Mouse (Mus musculus) heart, embryonic 11.5 days (tissue): ENCODE results near the gene Adgrl2. TPM values are rescaled to one million over a fixed set of nuclear protein-coding genes. Genes with fewer than 3 reads are reported as not detected.

Experiments
- ATAC-seq: fragments of 200-750 bp; cut with Nextera tagmentation; replicated peaks from 2 replicates; pipeline ENCODE4 v1.8.0; 2017; ENCODE audit warnings: moderate library complexity; ENCODE audit not compliant: insufficient number of reproducible peaks, low FRiP score, low TSS enrichment
- H3K27ac ChIP-seq: fragments of 300-500 bp; sonication (generic); 2 replicates; pipeline ENCODE4 v1.5.1; 2014; ENCODE audit warnings: mild to moderate bottlenecking, low read depth, low read length
- H3K27me3 ChIP-seq: fragments of 300-500 bp; sonication (generic); 2 replicates; pipeline ENCODE4 v1.6.1; 2014; ENCODE audit warnings: mild to moderate bottlenecking, low read length, mixed read lengths; ENCODE audit not compliant: control insufficient read depth, insufficient read depth
- H3K36me3 ChIP-seq: fragments of 300-500 bp; sonication (generic); 2 replicates; pipeline ENCODE4 v1.6.1; 2014; ENCODE audit warnings: mild to moderate bottlenecking, low read length, moderate library complexity, mixed read lengths; ENCODE audit not compliant: control insufficient read depth, insufficient read depth
- H3K4me1 ChIP-seq: fragments of 300-500 bp; sonication (generic); 2 replicates; pipeline ENCODE4 v1.6.1; 2014; ENCODE audit warnings: low read length; ENCODE audit not compliant: control insufficient read depth, insufficient read depth
- H3K4me2 ChIP-seq: fragments of 300-500 bp; sonication (generic); 2 replicates; pipeline ENCODE4 v1.6.1; 2014; ENCODE audit warnings: mild to moderate bottlenecking, moderate library complexity
- H3K4me3 ChIP-seq: fragments of 300-500 bp; sonication (generic); 2 replicates; pipeline ENCODE4 v1.5.1; 2014; ENCODE audit warnings: low read depth, low read length
- H3K9ac ChIP-seq: fragments of 300-500 bp; sonication (generic); 2 replicates; pipeline ENCODE4 v1.6.1; 2014; ENCODE audit warnings: mild to moderate bottlenecking, low read depth, low read length, moderate library complexity
- H3K9me3 ChIP-seq: fragments of 300-500 bp; sonication (generic); replicated peaks from 2 replicates; pipeline ENCODE4 v1.6.1; 2016; ENCODE audit warnings: low read length; ENCODE audit not compliant: control insufficient read depth
- WGBS: fragments of 180-500 bp; shearing (Covaris S2); extraction: QIAGEN DNeasy Blood & Tissue Kit; methylation state at CpG from one replicate; pipeline ENCODE4 v1.1.7; 2014; ENCODE audit not compliant: insufficient replicate concordance; 5-methylcytosine and 5-hydroxymethylcytosine counted together
- polyA plus RNA-seq: library from polyadenylated mRNA; unstranded; fragments of >200 nt; fragmentation: Nextera tagmentation; extraction: Ambion mirVana; gene quantifications from 2 replicates; pipeline ENCODE4 v1.2.1, GENCODE M21; 2014

Gene Adgrl2
- polyA plus RNA-seq, 1 experiment from 2014 or later, result 37.3 TPM

DNA sequence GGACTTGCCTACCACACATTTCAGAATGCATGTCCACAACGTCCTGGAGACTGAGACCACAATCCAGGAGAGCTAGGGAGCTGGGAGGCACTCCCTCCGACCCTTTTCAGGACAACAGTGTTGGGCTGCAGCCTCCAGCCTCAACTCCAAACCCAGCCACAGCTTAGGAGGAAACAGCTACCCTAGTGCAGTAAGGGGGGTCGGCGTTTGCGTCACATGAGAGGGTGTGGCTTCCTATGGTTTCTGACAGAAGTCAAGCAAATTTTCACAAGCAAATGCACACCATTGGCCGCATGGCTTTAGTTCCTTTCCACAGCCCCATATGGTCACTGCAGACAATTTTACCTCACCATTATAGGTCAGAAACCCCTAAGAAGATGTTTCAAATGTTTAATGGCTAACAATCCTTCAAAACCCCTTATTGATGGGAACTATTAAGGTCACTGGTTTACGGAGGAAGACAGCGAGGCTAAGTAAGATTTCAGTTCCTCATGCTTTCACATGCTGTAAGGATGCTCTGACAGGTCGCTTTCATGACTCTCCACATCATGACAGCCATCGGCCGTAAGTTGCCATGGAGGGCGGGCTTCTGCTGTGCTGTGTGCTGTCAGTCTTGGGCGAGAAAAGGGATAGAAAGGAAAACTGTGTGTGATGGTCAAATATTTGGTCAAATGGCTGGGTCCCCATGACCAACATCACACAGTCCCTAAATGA, 94.8 kb downstream of the Adgrl2 start:
- Histone ChIP-seq H3K4me2 (no peak overlapping the region), H3K4me1 (peaks cover 16% of the 10 kb centered on the region), H3K9me3 (no peaks in the 10 kb centered on the region), H3K27ac (no peak overlapping the region; the same call in 1 of the 2 replicates), H3K4me3 (no peak overlapping the region), H3K27me3 (no peaks in the 10 kb centered on the region), H3K36me3 (no peaks in the 10 kb centered on the region), H3K9ac (no peak overlapping the region)
- ATAC-seq, result no peak
- WGBS, result 73% methylated on average over 13 of the region's 13 CpGs

DNA sequence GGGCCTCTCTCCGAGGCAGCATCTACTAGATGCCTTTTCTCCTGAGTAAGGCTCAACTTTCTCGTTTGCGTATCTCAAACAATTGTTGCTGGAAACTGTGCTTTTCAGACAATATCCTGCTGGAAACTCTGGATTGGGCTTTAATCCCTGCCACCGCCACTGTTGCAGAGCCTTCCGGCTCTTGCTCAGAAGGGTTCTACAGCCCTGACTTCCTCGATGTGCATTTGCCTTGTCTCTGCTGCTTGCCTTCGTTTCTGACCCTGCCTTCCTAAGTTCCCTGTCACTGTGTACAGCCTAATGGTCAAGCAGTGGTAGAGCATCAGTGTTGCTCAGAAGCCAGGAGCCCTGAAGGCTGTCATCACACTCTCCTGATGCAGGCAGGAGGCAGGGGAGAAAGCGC, 95.5 kb downstream of the Adgrl2 start:
- no peak overlapping the region; the same call in 1 of the 2 replicates for H3K27ac ChIP-seq
- H3K9me3 ChIP-seq, result no peaks in the 10 kb centered on the region
- no peaks in the 10 kb centered on the region for H3K36me3 ChIP-seq
- H3K4me1 ChIP-seq, result peaks cover 12% of the 10 kb centered on the region
- no peak for ATAC-seq
- no peak overlapping the region for H3K9ac ChIP-seq
- 70% methylated on average over 8 of the region's 8 CpGs for WGBS
- H3K4me2 ChIP-seq, result no peak overlapping the region
- H3K4me3 ChIP-seq, result no peak overlapping the region
- H3K27me3 ChIP-seq, result no peaks in the 10 kb centered on the region

- no peaks in the 10 kb centered on the region for H3K9me3 ChIP-seq
- H3K36me3 ChIP-seq, result no peaks in the 10 kb centered on the region
- no peak overlapping the region for H3K4me3 ChIP-seq
- H3K27ac ChIP-seq, result no peak overlapping the region
- no peak overlapping the region for H3K9ac ChIP-seq
- ATAC-seq, result no peak
- H3K27me3 ChIP-seq, result no peaks in the 10 kb centered on the region
- WGBS, result 77% methylated on average over 5 of the region's 5 CpGs
- peaks cover 3% of the 10 kb centered on the region; the same call in 1 of the 2 replicates for H3K4me1 ChIP-seq
- H3K4me2 ChIP-seq, result no peak overlapping the region
Measured at GRCm38 (mm10) chr3:148887902-148888301, 102.5 kb downstream of the Adgrl2 start.

GRCm38 (mm10) chr3:148886956-148887355, 103.4 kb downstream of the Adgrl2 start:
- Histone ChIP-seq H3K27me3 (no peaks in the 10 kb centered on the region), H3K4me2 (no peak overlapping the region), H3K36me3 (no peaks in the 10 kb centered on the region), H3K4me3 (no peak overlapping the region), H3K27ac (no peak overlapping the region), H3K4me1 (peaks cover 2% of the 10 kb centered on the region; the same call in 1 of the 2 replicates), H3K9ac (no peak overlapping the region), H3K9me3 (no peaks in the 10 kb centered on the region)
- no peak for ATAC-seq
- 77% methylated on average over 4 of the region's 4 CpGs for WGBS

DNA sequence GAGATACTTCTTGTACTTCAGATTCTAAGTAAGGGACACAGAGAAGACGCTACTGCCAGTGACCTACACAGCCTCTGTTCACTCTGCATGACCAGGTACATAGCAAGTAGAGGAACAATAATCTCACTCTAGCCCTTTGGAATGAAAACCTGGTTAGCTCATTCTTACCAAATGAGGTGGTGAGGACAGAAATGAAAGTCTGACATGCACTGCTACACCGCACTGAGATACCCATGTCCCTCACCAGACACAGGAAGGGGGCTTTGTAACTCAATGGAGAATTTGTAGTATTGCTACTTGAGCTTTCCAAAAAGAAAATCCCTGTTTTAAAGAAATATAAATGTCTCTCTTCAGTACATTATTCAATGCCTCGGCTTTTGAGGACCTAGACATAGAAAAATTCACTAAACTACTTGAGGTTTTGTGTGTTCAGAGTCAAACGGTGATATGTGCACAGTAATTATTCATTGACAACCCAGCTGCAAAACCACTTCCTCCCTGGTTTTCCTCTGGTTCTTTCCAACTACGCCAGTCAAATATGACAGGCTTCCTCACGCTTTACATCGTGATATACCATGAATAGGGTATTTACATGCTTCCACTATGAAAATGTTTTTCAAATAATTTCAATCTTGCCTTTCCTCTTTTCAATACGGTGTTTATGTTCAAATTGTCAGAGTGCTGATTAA, 104.2 kb downstream of the Adgrl2 start:
- H3K36me3 ChIP-seq, result no peaks in the 10 kb centered on the region
- 83% methylated on average over 8 of the region's 8 CpGs for WGBS
- H3K4me3 ChIP-seq, result no peak overlapping the region
- H3K9ac ChIP-seq, result no peak overlapping the region
- H3K27me3 ChIP-seq, result no peaks in the 10 kb centered on the region
- H3K9me3 ChIP-seq, result no peaks in the 10 kb centered on the region
- no peak overlapping the region for H3K4me2 ChIP-seq
- no peak for ATAC-seq
- peaks cover 2% of the 10 kb centered on the region; the same call in 1 of the 2 replicates for H3K4me1 ChIP-seq
- no peak overlapping the region for H3K27ac ChIP-seq

- Histone ChIP-seq H3K4me2 (no peak overlapping the region), H3K9me3 (no peaks in the 10 kb centered on the region), H3K27me3 (no peaks in the 10 kb centered on the region), H3K4me1 (peaks cover 2% of the 10 kb centered on the region; the same call in 1 of the 2 replicates), H3K9ac (no peak overlapping the region), H3K4me3 (no peak overlapping the region), H3K27ac (no peak overlapping the region), H3K36me3 (no peaks in the 10 kb centered on the region)
- no peak for ATAC-seq
- WGBS, result 75% methylated on average over 4 of the region's 4 CpGs
Measured at GRCm38 (mm10) chr3:148885184-148885583, 105.2 kb downstream of the Adgrl2 start.

DNA sequence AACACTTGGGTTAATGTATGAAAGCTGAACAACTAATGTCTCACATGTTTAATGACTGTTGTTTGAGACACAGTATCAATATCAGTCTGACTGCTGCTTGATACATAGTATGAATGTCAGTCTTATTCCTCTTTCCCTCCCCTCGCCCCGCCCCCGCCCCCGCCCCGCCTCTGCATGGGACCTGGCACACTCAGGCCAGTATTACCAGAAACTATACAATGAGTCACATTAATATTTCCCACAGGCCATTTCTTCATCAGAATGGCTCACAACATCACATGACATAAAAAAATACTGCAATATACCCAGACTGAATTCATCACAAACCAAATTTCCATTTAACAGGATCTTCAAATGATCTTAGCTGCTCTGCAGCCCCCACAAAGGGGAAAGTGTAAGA, 108.9 kb downstream of the Adgrl2 start:
- H3K4me1 ChIP-seq, result no peaks in the 10 kb centered on the region; the same call in 1 of the 2 replicates
- no peak overlapping the region for H3K9ac ChIP-seq
- no peak overlapping the region for H3K27ac ChIP-seq
- H3K4me3 ChIP-seq, result no peak overlapping the region
- H3K9me3 ChIP-seq, result no peaks in the 10 kb centered on the region
- WGBS, result 98% methylated on average over 5 of the region's 5 CpGs
- H3K36me3 ChIP-seq, result no peaks in the 10 kb centered on the region
- H3K4me2 ChIP-seq, result no peak overlapping the region
- no peaks in the 10 kb centered on the region for H3K27me3 ChIP-seq
- no peak for ATAC-seq

- Histone ChIP-seq H3K4me3 (no peak overlapping the region), H3K4me2 (no peak overlapping the region), H3K9ac (no peak overlapping the region), H3K27ac (no peak overlapping the region), H3K4me1 (no peaks in the 10 kb centered on the region), H3K27me3 (no peaks in the 10 kb centered on the region), H3K9me3 (no peaks in the 10 kb centered on the region), H3K36me3 (no peaks in the 10 kb centered on the region)
- WGBS, result 82% methylated on average over 5 of the region's 5 CpGs
- no peak for ATAC-seq
Measured at GRCm38 (mm10) chr3:148872563-148872962, 117.8 kb downstream of the Adgrl2 start.
